Mouse (Mus musculus) olfactory bulb, adult 2 months (tissue): ENCODE data around the gene Tdrd6.

Experiments used
- CTCF ChIP-seq: fragments of 200-500 bp; IDR thresholded peaks from 2 replicates; pipeline ENCODE4 v1.5.1; 2012; ENCODE audit warnings: low read depth, mild to moderate bottlenecking, low read length, moderate library complexity; ENCODE audit not compliant: insufficient read depth
- POLR2A ChIP-seq: fragments of 200-500 bp; IDR thresholded peaks from 2 replicates; pipeline ENCODE4 v1.6.1; 2012; ENCODE audit warnings: mild to moderate bottlenecking, low read depth, low read length, moderate library complexity; ENCODE audit not compliant: insufficient read depth

DNA sequence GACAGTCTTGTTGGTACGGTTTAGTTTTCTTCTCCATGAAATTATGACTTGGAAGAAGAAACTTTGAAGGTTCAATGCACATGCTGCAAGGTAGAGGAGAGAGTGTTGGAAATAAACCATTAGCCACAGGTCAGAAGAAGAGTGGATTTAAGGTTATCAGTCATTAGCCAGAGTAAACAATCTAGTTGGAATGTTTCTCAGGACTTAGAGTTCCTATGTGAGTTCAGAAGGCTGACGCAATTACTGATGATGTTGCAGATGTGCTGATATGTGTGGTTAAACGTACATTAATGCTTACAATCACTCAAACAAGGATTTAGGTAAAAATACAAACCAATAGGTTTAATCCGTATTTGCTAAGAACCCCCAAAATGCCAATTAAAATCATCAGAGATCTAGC, 41.8 kb upstream of the Tdrd6 start:
- TF ChIP-seq POLR2A (no peak), CTCF (no peak)
